In the genomic region with DNA sequence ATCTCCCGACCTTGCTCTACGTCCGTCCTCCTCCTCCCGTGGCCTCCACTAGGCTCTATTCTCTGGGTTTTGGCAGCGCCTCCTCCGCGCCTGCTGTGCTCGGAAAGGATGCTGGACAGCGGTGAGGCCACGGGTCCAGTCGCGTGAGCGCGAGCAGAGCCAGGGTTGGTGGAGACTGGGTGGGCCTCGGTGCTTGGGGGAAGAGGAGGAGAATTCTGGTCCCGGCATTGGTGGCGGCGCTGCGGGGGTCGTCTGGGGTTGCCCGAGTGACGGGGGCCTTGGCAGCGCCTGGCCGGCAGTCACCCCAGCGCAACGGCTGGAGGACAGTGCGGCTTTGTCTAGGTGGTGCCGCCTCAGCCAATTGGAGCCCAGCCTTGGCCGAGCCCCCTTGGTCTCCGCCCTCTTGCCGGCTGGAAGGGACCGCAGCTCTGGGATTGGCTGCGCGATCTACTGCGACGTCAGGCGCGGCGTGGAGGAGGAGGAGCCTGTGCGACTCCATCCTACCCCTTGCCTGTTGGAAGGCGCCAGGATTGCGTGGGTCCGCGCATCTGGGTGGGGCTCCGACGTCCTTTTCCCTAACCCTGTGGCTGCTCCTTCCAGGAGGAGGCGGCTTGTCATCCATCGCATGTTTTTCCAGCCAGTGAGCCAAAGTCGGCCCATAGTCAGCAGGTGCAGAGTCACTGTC, we compare ENCODE assay signal across 8 mouse cellular contexts. TPM values are rescaled to one million over a fixed set of nuclear protein-coding genes. Genes with fewer than 3 reads are reported as not detected.
DNase-seq lines count a peak whose midpoint lies in the region; ATAC-seq lines count a peak whose summit lies in the region.

No protein-coding gene starts in this region.

- H3K4me1 ChIP-seq in embryonic facial prominence, embryonic 11.5 days (ENCODE audit: control insufficient read depth, insufficient read depth, low read length): no peaks in the 10 kb centered on the region; the same call in 1 of the 2 replicates
- peaks cover 19% of the 10 kb centered on the region for H3K4me1 ChIP-seq in intestine, embryonic 16.5 days (ENCODE audit: control insufficient read depth, insufficient read depth, low read length)

- intact Hi-C loops in left cerebral cortex, postnatal 25 days (cut with DNase I): loop anchor here (5.0 kb wide), 1 partner anchor 227 kb away; a partner anchor contains a TSS

- DNase-seq in adrenal gland, postnatal 25 days: peak; percentile 89
- peak; percentile 93 for DNase-seq in embryonic facial prominence, embryonic 11.5 days (ENCODE audit: low spot score)
- peak; percentile 70 for DNase-seq in gonadal fat pad, adult 2 months (ENCODE audit: low read depth)
- peak; percentile 96 to 99 for DNase-seq in left cerebral cortex, postnatal 25 days (ENCODE audit: low spot score in 2 of 2)
- DNase-seq in mesoderm, embryonic 11.5 days (ENCODE audit: low read depth, low spot score): peak; percentile 95
- DNase-seq in right cerebral cortex, postnatal 36 days (ENCODE audit: low spot score in 2 of 2): peak; percentile 95 to 98
- DNase-seq in urinary bladder, postnatal 4 days (ENCODE audit: low spot score in 2 of 2): peak; percentile 84 to 87

- peak; percentile 97 for ATAC-seq in embryonic facial prominence, embryonic 11.5 days (replicated peaks; ENCODE audit: insufficient number of reproducible peaks, low FRiP score, low TSS enrichment, low read depth)
- peak; percentile 95 for ATAC-seq in intestine, embryonic 16.5 days

- H3K27ac ChIP-seq in embryonic facial prominence, embryonic 11.5 days (replicated peaks; ENCODE audit: low read depth, low read length): peak overlapping the region; percentile 65; the same call in 1 of the 2 replicates
- peak overlapping the region; percentile 95 for H3K27ac ChIP-seq in intestine, embryonic 16.5 days (ENCODE audit: low read length)

- peak overlapping the region; percentile 61 for H3K4me3 ChIP-seq in embryonic facial prominence, embryonic 11.5 days (ENCODE audit: low read depth, low read length)
- peak overlapping the region; percentile 63 for H3K4me3 ChIP-seq in intestine, embryonic 16.5 days (ENCODE audit: low read length)

- under 1% methylated on average over 46 of the region's 49 CpGs for WGBS in embryonic facial prominence, embryonic 11.5 days
- under 1% methylated on average over 49 of the region's 49 CpGs for WGBS in intestine, embryonic 16.5 days

- no peaks in the 10 kb centered on the region for H3K9me3 ChIP-seq in embryonic facial prominence, embryonic 11.5 days (replicated peaks; ENCODE audit: control insufficient read depth, low read length)
- no peaks in the 10 kb centered on the region for H3K9me3 ChIP-seq in intestine, embryonic 16.5 days (ENCODE audit: control insufficient read depth, low read length)

- H3K9ac ChIP-seq in embryonic facial prominence, embryonic 11.5 days (replicated peaks; ENCODE audit: low read length): peak overlapping the region; percentile 67
- peak overlapping the region; percentile 84 for H3K9ac ChIP-seq in intestine, embryonic 16.5 days (ENCODE audit: low read depth, low read length)

- peak overlapping the region; percentile 93 for H3K4me2 ChIP-seq in embryonic facial prominence, embryonic 11.5 days (ENCODE audit: low read depth, low read length)
- H3K4me2 ChIP-seq in intestine, embryonic 16.5 days (ENCODE audit: low read depth, low read length): peak overlapping the region; percentile 87

- no peaks in the 10 kb centered on the region for H3K36me3 ChIP-seq in embryonic facial prominence, embryonic 11.5 days (replicated peaks; ENCODE audit: control insufficient read depth, insufficient read depth, low read depth, low read length)
- H3K36me3 ChIP-seq in intestine, embryonic 16.5 days (ENCODE audit: control insufficient read depth, insufficient read depth, low read length): no peaks in the 10 kb centered on the region

- peaks cover 14% of the 10 kb centered on the region for H3K27me3 ChIP-seq in embryonic facial prominence, embryonic 11.5 days (ENCODE audit: control insufficient read depth, insufficient read depth, low read length)
- no peaks in the 10 kb centered on the region for H3K27me3 ChIP-seq in intestine, embryonic 16.5 days (replicated peaks; ENCODE audit: control insufficient read depth, insufficient read depth, low read length)

RNA-seq across cellular contexts. Expression of a gene that starts 7.5 kb away (rescaled TPM):
- 11.9 and 15.6 TPM in 2 replicates for total RNA-seq in adrenal gland, postnatal 25 days (2021)
- polyA plus RNA-seq in embryonic facial prominence, embryonic 11.5 days (2014; fragmentation: Nextera tagmentation; extraction: Ambion mirVana): 18.8 and 21.0 TPM in 2 replicates
- polyA plus RNA-seq in gonadal fat pad, adult 2 months (2012; rRNA removed): 20.6 and 33.9 TPM in 2 replicates
- polyA plus RNA-seq in intestine, embryonic 16.5 days (2015; fragmentation: Nextera tagmentation; extraction: Ambion mirVana): 272 and 331 TPM in 2 replicates
- total RNA-seq in left cerebral cortex, postnatal 25 days (2021): 100 to 1,000 TPM; 115 to 123 TPM

Comparison
In these comparisons a context has a peak if more than half of its experiments do, and no peak if none do; other contexts are left out.
1. Peak in every context shown above with its lines: DNase-seq, ATAC-seq, H3K4me3 ChIP-seq and H3K27ac ChIP-seq.